Mouse (Mus musculus): Measurements from ENCODE around the gene Syt12. TPM values are rescaled to one million over a fixed set of nuclear protein-coding genes. Genes with fewer than 3 reads are reported as not detected.

Syt12 gene
- polyA plus RNA-seq, 1 experiment from 2014 or later: 1.8 TPM

- peak overlapping the region; percentile 87 for H3K4me2 ChIP-seq
- H3K27me3 ChIP-seq (ENCODE audit: insufficient read depth, low read length): no peaks in the 10 kb centered on the region
- peak; percentile 48 for DNase-seq
- peaks cover 10% of the 10 kb centered on the region for H3K36me3 ChIP-seq (ENCODE audit: insufficient read depth)
- H3K9me3 ChIP-seq (ENCODE audit: low read depth, low read length): no peaks in the 10 kb centered on the region
- TF ChIP-seq CTCF (IDR thresholded peaks at IDR 0.05; ENCODE audit: low read depth): no peak
- H3K4me3 ChIP-seq (ENCODE audit: low read depth, low read length): peak overlapping the region; percentile 100
- under 1% methylated on average over 73 of the region's 80 CpGs for WGBS
- H3K27ac ChIP-seq (ENCODE audit: low read depth): peak overlapping the region; percentile 92
- H3K9ac ChIP-seq: peak overlapping the region; percentile 98
- 0 out of 2 replicates have a peak, but pooled peaks cover 2% of the 10 kb centered on the region for H3K4me1 ChIP-seq (ENCODE audit: insufficient read depth)
- ATAC-seq (ENCODE audit: insufficient read depth): peak; percentile 42
These were observed 80.9 kb downstream of the Syt12 start for GRCm38 (mm10) chr19:4396081-4396997.

Other genes starting within 250 kb of the Syt12 start
- 22.6 and 22.8 TPM in 2 replicates for gene Pold4, start 245.5 kb downstream of the Syt12 start, polyA plus RNA-seq (2014; fragmentation: Nextera tagmentation; extraction: Ambion mirVana)
- 10.6 and 11.1 TPM in 2 replicates for gene Ssh3, start 208.3 kb downstream of the Syt12 start, polyA plus RNA-seq (2014; fragmentation: Nextera tagmentation; extraction: Ambion mirVana)
- gene Ankrd13d, start 194.3 kb downstream of the Syt12 start, polyA plus RNA-seq (2014; fragmentation: Nextera tagmentation; extraction: Ambion mirVana): 2.4 and 2.8 TPM in 2 replicates
- 19.4 and 23.0 TPM in 2 replicates for gene Grk2, start 171.2 kb downstream of the Syt12 start, polyA plus RNA-seq (2014; fragmentation: Nextera tagmentation; extraction: Ambion mirVana)
- 56.2 and 63.1 TPM in 2 replicates for gene Kdm2a, start 79.2 kb downstream of the Syt12 start, polyA plus RNA-seq (2014; fragmentation: Nextera tagmentation; extraction: Ambion mirVana)
- 33.7 and 46.0 TPM in 2 replicates for gene Rhod, start 38.0 kb downstream of the Syt12 start, polyA plus RNA-seq (2014; fragmentation: Nextera tagmentation; extraction: Ambion mirVana)
- gene 2010003K11Rik, start 21.1 kb upstream of the Syt12 start, polyA plus RNA-seq (2014; fragmentation: Nextera tagmentation; extraction: Ambion mirVana): not detected in 2 replicates
- gene Pcx, start 33.0 kb upstream of the Syt12 start, polyA plus RNA-seq (2014; fragmentation: Nextera tagmentation; extraction: Ambion mirVana): 12.7 and 14.0 TPM in 2 replicates
- gene Lrfn4, start 138.2 kb upstream of the Syt12 start, polyA plus RNA-seq (2014; fragmentation: Nextera tagmentation; extraction: Ambion mirVana): 10.0 and 10.1 TPM in 2 replicates
- gene Rce1, start 148.2 kb upstream of the Syt12 start, polyA plus RNA-seq (2014; fragmentation: Nextera tagmentation; extraction: Ambion mirVana): 72.6 and 74.7 TPM in 2 replicates
- gene Gm960, start 221.2 kb upstream of the Syt12 start, polyA plus RNA-seq (2014; fragmentation: Nextera tagmentation; extraction: Ambion mirVana): 2.3 and 2.9 TPM in 2 replicates
- 1.3 and 1.4 TPM in 2 replicates for gene Sptbn2, start 233.7 kb upstream of the Syt12 start, polyA plus RNA-seq (2014; fragmentation: Nextera tagmentation; extraction: Ambion mirVana)

Data from lung, embryonic 14.5 days (tissue).